ENCODE assay signal across 10 mouse cellular contexts in the genomic region with DNA sequence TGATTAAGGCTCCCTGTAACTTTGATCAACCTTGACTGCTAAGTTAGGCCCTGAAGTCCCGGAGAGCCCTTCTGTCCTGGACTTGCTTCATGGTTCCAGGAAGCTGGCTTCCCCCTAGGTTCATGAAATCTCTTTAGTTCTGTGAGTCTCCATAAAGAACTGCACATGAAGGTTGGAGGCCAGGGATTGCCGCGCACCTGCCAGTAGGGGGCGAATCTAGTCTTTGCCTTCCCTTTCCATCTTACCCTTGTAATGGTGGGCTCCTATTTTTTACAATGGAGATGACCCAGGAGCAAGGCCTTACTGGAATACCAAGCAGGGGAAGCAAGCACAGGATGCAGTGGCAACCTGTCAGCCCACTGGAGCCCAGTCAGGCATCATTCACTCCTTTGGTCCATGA. TPM values are rescaled to one million over a fixed set of nuclear protein-coding genes. Genes with fewer than 3 reads are reported as not detected.
A peak's percentile ranks its signal among the peaks of the same experiment; 100 is the strongest.
DNase-seq lines count a peak whose midpoint lies in the region; ATAC-seq and TF ChIP-seq lines count a peak whose summit lies in the region.
"Had no signal": no experiment of that assay in that cellular context is flagged by ENCODE, and none has a peak within 500 bp of the region (broad histone marks: within the 10 kb centered on the region; RNA-seq: fewer than 3 reads in every experiment).

No protein-coding gene starts in this region.

- H3K27me3 ChIP-seq in hindbrain, postnatal 0 days (ENCODE audit: insufficient read depth, low read length): no peaks in the 10 kb centered on the region
- H3K27me3 ChIP-seq in hindbrain, embryonic 13.5 days: no peaks in the 10 kb centered on the region
- no peaks in the 10 kb centered on the region for H3K27me3 ChIP-seq in neural tube, embryonic 11.5 days (ENCODE audit: control insufficient read depth, insufficient read depth, low read length)
- H3K27me3 ChIP-seq: embryonic facial prominence, embryonic 12.5 days; liver, embryonic 15.5 days had no signal

- in situ Hi-C loops in ES-E14 (cut with MboI; ENCODE audit: low sequenced_read_pairs in 2 of 2, unreplicated experiment in 2 of 2): no loop called here

- peak; percentile 54 for TF ChIP-seq CTCF in hindbrain, postnatal 0 days (IDR thresholded peaks at IDR 0.05; ENCODE audit: low read depth)
- peak; percentile 34; the same call in 1 of the 2 replicates for TF ChIP-seq CTCF in embryonic fibroblast, embryonic 13.5 days (IDR thresholded peaks at IDR 0.05; ENCODE audit: borderline replicate concordance, insufficient read depth, low read length)

- no peak for DNase-seq in hindbrain, postnatal 0 days (ENCODE audit: low spot score)
- peak; percentile 51 for DNase-seq in ES-E14 (ENCODE audit: low read depth, low spot score)
- DNase-seq in neural tube, embryonic 11.5 days (ENCODE audit: low spot score): peak; percentile 30
- DNase-seq in gastrocnemius, postnatal 4 days (ENCODE audit: low spot score in 2 of 2): no peak
- DNase-seq in Muller cell, postnatal 12 days (ENCODE audit: inconsistent ontology term): no peak

- no peaks in the 10 kb centered on the region for H3K9me3 ChIP-seq in hindbrain, postnatal 0 days (ENCODE audit: low read length)
- no peaks in the 10 kb centered on the region for H3K9me3 ChIP-seq in hindbrain, embryonic 13.5 days
- no peaks in the 10 kb centered on the region for H3K9me3 ChIP-seq in ES-E14 (ENCODE audit: control insufficient read depth, insufficient read depth, low read depth, low read length)
- H3K9me3 ChIP-seq in neural tube, embryonic 11.5 days (ENCODE audit: control insufficient read depth, low read length): no peaks in the 10 kb centered on the region
- H3K9me3 ChIP-seq: embryonic facial prominence, embryonic 12.5 days; liver, embryonic 15.5 days had no signal

- no peak overlapping the region for H3K27ac ChIP-seq in hindbrain, postnatal 0 days
- H3K27ac ChIP-seq in hindbrain, embryonic 13.5 days: no peak overlapping the region
- H3K27ac ChIP-seq in ES-E14 (ENCODE audit: insufficient read depth, low read depth, low read length, poor library complexity, severe bottlenecking): no peak overlapping the region
- H3K27ac ChIP-seq in embryonic fibroblast, embryonic 13.5 days (ENCODE audit: insufficient read depth, low read length): no peak overlapping the region
- no peak overlapping the region for H3K27ac ChIP-seq in neural tube, embryonic 11.5 days (ENCODE audit: low read depth, low read length)
- H3K27ac ChIP-seq: embryonic facial prominence, embryonic 12.5 days; liver, embryonic 15.5 days had no signal

- ATAC-seq in hindbrain, postnatal 0 days: no peak
- ATAC-seq in hindbrain, embryonic 13.5 days (ENCODE audit: low FRiP score): no peak
- ATAC-seq in neural tube, embryonic 11.5 days (ENCODE audit: insufficient read depth, low FRiP score, low TSS enrichment): no peak
- ATAC-seq in erythroid progenitor cell, adult 5-6 weeks (replicated peaks; ENCODE audit: low FRiP score, poor library complexity, severe bottlenecking): no peak

- H3K4me1 ChIP-seq in hindbrain, postnatal 0 days (ENCODE audit: insufficient read depth, low read length): no peaks in the 10 kb centered on the region
- H3K4me1 ChIP-seq in hindbrain, embryonic 13.5 days (replicated peaks): no peaks in the 10 kb centered on the region
- peaks cover 6 to 10% of the 10 kb centered on the region in 2 experiments; a peak in 2 of 4 replicates for H3K4me1 ChIP-seq in ES-E14 (ENCODE audit: control insufficient read depth in 2 of 2, insufficient read depth in 2 of 2, low read length in 2 of 2, poor library complexity in 1 of 2)
- H3K4me1 ChIP-seq in embryonic fibroblast, embryonic 13.5 days (ENCODE audit: control insufficient read depth, insufficient read depth, low read length): no peaks in the 10 kb centered on the region
- no peaks in the 10 kb centered on the region for H3K4me1 ChIP-seq in neural tube, embryonic 11.5 days (ENCODE audit: control insufficient read depth, insufficient read depth, low read length)
- H3K4me1 ChIP-seq: embryonic facial prominence, embryonic 12.5 days; liver, embryonic 15.5 days had no signal

- H3K4me2 ChIP-seq in hindbrain, postnatal 0 days (ENCODE audit: low read depth, low read length): no peak overlapping the region
- H3K4me2 ChIP-seq in hindbrain, embryonic 13.5 days: no peak overlapping the region
- H3K4me2 ChIP-seq in neural tube, embryonic 11.5 days (ENCODE audit: low read depth): no peak overlapping the region
- H3K4me2 ChIP-seq: embryonic facial prominence, embryonic 12.5 days; liver, embryonic 15.5 days had no signal

- no peak overlapping the region for H3K9ac ChIP-seq in hindbrain, postnatal 0 days (replicated peaks; ENCODE audit: low read length)
- H3K9ac ChIP-seq in hindbrain, embryonic 13.5 days: no peak overlapping the region
- no peak overlapping the region for H3K9ac ChIP-seq in ES-E14 (ENCODE audit: insufficient read depth, low read depth, low read length, poor library complexity, severe bottlenecking)
- no peak overlapping the region for H3K9ac ChIP-seq in neural tube, embryonic 11.5 days (ENCODE audit: low read length)
- H3K9ac ChIP-seq: embryonic facial prominence, embryonic 12.5 days; liver, embryonic 15.5 days had no signal

- H3K36me3 ChIP-seq in hindbrain, postnatal 0 days (ENCODE audit: insufficient read depth, low read length): no peaks in the 10 kb centered on the region
- no peaks in the 10 kb centered on the region for H3K36me3 ChIP-seq in hindbrain, embryonic 13.5 days
- no peaks in the 10 kb centered on the region for H3K36me3 ChIP-seq in ES-E14 (ENCODE audit: control insufficient read depth, insufficient read depth, low read length, poor library complexity, severe bottlenecking)
- no peaks in the 10 kb centered on the region for H3K36me3 ChIP-seq in neural tube, embryonic 11.5 days (ENCODE audit: control insufficient read depth, insufficient read depth, low read length)
- H3K36me3 ChIP-seq: embryonic facial prominence, embryonic 12.5 days; liver, embryonic 15.5 days had no signal

- WGBS in hindbrain, postnatal 0 days: 38% methylated on average over 4 of the region's 4 CpGs
- 45% methylated on average over 4 of the region's 4 CpGs for WGBS in hindbrain, embryonic 13.5 days
- 41% methylated on average over 4 of the region's 4 CpGs for WGBS in neural tube, embryonic 11.5 days

- no peak overlapping the region for H3K4me3 ChIP-seq in hindbrain, postnatal 0 days (ENCODE audit: low read length)
- H3K4me3 ChIP-seq in hindbrain, embryonic 13.5 days: no peak overlapping the region
- H3K4me3 ChIP-seq in ES-E14 (ENCODE audit: insufficient read depth in 1 of 2, low read depth in 1 of 2, low read length in 2 of 2, poor library complexity in 1 of 2, severe bottlenecking in 1 of 2): no peak overlapping the region
- no peak overlapping the region for H3K4me3 ChIP-seq in embryonic fibroblast, embryonic 13.5 days (ENCODE audit: insufficient read depth, low read length)
- no peak overlapping the region for H3K4me3 ChIP-seq in neural tube, embryonic 11.5 days (ENCODE audit: low read depth, low read length)
- H3K4me3 ChIP-seq: embryonic facial prominence, embryonic 12.5 days; liver, embryonic 15.5 days had no signal

- no peak for TF ChIP-seq POLR2A in embryonic fibroblast, embryonic 13.5 days (IDR thresholded peaks at IDR 0.05; ENCODE audit: low read depth, low read length)

TF ChIP-seq in ES-E14, 5 proteins besides CTCF, POLR2A, EP300 and RAD21:
- TF ChIP-seq ZNF384 (IDR thresholded peaks at IDR 0.05; ENCODE audit: low read depth, low read length) (no peak), HCFC1 (IDR thresholded peaks at IDR 0.05; ENCODE audit: borderline replicate concordance, insufficient read depth, low read length) (no peak)

RNA-seq across cellular contexts. Expression of gene Bag3, which starts 40.0 kb away (rescaled TPM):
- total RNA-seq in hindbrain, postnatal 0 days (2014; rRNA removed): 4.5 and 6.7 TPM in 2 replicates
- polyA plus RNA-seq in hindbrain, postnatal 0 days (2015; fragmentation: Nextera tagmentation; extraction: Ambion mirVana): 4.7 and 5.2 TPM in 2 replicates
- 3.2 and 3.3 TPM in 2 replicates for polyA plus RNA-seq in hindbrain, embryonic 13.5 days (2015; fragmentation: Nextera tagmentation; extraction: Ambion mirVana)
- 6.3 and 13.6 TPM in 2 replicates for total RNA-seq in ES-E14 (2012; rRNA removed)
- 63.4 and 70.8 TPM in 2 replicates for polyA plus RNA-seq in embryonic fibroblast, embryonic 13.5 days (2011; ENCODE audit: insufficient read length, low read depth, missing spikeins)
- 6.0 and 7.2 TPM in 2 replicates for polyA plus RNA-seq in neural tube, embryonic 11.5 days (2014; fragmentation: Nextera tagmentation; extraction: Ambion mirVana)
- 100 to 1,000 TPM in 1 of 2 experiments, 10 to 100 TPM in 1; 84.2 to 100 TPM for total RNA-seq in gastrocnemius, postnatal 4 days (2021)
- total RNA-seq in erythroid progenitor cell, adult 5-6 weeks (2015; ENCODE audit: low replicate concordance): 1.4 and 2.9 TPM in 2 replicates
- total RNA-seq in erythroid progenitor cell, adult 5-6 weeks (2017; ENCODE audit: low replicate concordance): 0.38 and 2.2 TPM in 2 replicates

RNA-seq across cellular contexts. Expression of gene Inpp5f, which starts 47.8 kb away (rescaled TPM):
- total RNA-seq in hindbrain, postnatal 0 days (2014; rRNA removed): 288 and 298 TPM in 2 replicates
- polyA plus RNA-seq in hindbrain, postnatal 0 days (2015; fragmentation: Nextera tagmentation; extraction: Ambion mirVana): 385 and 417 TPM in 2 replicates
- polyA plus RNA-seq in hindbrain, embryonic 13.5 days (2015; fragmentation: Nextera tagmentation; extraction: Ambion mirVana): 305 and 308 TPM in 2 replicates
- 12.7 and 14.7 TPM in 2 replicates for total RNA-seq in ES-E14 (2012; rRNA removed)
- 24.4 and 27.1 TPM in 2 replicates for polyA plus RNA-seq in embryonic fibroblast, embryonic 13.5 days (2011; ENCODE audit: insufficient read length, low read depth, missing spikeins)
- polyA plus RNA-seq in neural tube, embryonic 11.5 days (2014; fragmentation: Nextera tagmentation; extraction: Ambion mirVana): 97.5 and 98.8 TPM in 2 replicates
- 1 to 10 TPM; 9.1 to 9.2 TPM for total RNA-seq in gastrocnemius, postnatal 4 days (2021)
- 1.8 and 3.8 TPM in 2 replicates for total RNA-seq in erythroid progenitor cell, adult 5-6 weeks (2015; ENCODE audit: low replicate concordance)
- total RNA-seq in erythroid progenitor cell, adult 5-6 weeks (2017; ENCODE audit: low replicate concordance): 1.0 and 2.2 TPM in 2 replicates

Comparison
In these comparisons a context has a peak if more than half of its experiments do, and no peak if none do; other contexts are left out.
1. DNase-seq: peak in ES-E14 (single experiment) and neural tube, embryonic 11.5 days (single experiment); none in hindbrain, postnatal 0 days (single experiment), gastrocnemius, postnatal 4 days (0 of 2) and Muller cell, postnatal 12 days (single experiment).
2. RNA of gene Inpp5f, which starts 47.8 kb away (total RNA-seq): 288 to 298 TPM in hindbrain, postnatal 0 days; 12.7 to 14.7 TPM in ES-E14, 9.1 to 9.2 TPM in gastrocnemius, postnatal 4 days and 1.0 to 3.8 TPM in erythroid progenitor cell, adult 5-6 weeks; every median in the first group is over 10 times any median in the second.